Mouse (Mus musculus) lung, postnatal 25 days (tissue): Measurements from ENCODE around the gene Actl6b.
"Not testable (repeated sequence)": the region's sequence is repeated elsewhere in the genome, so short reads cannot be mapped to it uniquely, and the experiment has no call there.

Experiments
- DNase-seq: peaks from one replicate; pipeline ENCODE4 v3.0.0; 2022; ENCODE audit warnings: low spot score

The Actl6b gene

DNA sequence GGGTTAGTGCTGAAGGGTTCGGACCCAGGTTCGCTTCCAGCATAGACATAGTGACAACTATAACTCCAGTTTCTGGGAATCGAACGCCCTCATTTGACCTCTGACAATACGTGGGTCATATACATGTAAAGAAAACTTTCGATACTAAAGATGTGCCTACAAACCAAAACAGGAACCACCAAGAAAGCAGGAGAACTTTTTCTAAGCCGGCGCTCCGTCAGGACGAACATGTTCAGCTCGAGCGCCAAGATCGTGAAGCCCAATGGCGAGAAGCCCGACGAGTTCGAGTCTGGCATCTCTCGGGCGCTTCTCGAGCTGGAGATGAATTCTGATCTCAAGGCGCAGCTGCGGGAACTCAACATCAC lies 48.0 kb downstream of the Actl6b start:
- no peak for DNase-seq

- no peak for DNase-seq
These were observed 54.7 kb downstream of the Actl6b start for GRCm38 (mm10) chr5:137607860-137608653.

DNA sequence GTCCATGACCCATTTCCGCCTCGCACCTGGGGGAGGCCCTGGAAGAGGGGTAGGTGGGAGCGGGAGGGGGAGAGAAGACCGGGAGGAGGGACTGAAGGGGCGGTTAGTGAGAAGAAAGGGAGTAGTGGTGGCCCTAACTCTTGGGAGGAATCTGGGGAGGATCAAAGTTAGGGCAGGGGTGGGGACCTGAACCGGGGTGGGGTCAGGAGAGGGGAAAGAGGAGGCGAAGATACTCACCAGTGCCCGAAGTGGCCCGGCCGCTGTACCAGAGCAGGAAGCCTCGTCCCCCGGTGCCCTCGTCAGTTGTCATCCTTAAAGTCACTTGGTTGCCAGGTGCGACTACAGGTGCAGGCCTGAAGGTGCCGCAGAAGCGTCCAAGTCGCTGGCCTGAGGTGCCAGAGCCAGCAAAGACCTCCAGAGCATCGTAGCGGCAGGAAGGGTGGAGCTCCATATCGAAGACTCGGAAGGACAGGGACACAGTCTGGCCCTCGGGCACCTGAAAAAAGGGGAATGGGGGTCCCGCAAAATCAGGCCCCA lies 55.4 kb downstream of the Actl6b start:
- DNase-seq: no peak

DNA sequence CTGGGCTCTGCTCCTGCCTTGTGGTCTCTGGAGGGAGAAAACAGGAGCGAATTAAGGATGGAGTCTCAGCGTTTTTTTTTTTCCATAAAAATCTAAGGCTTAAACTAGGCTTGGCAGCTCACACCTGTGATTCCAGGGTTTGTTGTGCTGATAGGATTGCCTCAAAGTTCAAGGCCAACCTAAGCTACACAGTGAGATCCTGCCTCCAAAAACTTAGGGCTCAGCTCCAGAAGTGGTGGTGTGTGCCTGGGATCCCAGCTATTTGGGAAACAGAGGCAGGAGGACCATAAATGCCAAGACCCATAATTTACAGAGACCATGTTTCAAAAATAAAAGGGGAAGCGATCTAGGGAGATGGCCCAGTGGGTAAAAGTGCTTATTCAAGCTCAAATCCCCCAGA lies 56.0 kb downstream of the Actl6b start:
- DNase-seq: no peak

DNA sequence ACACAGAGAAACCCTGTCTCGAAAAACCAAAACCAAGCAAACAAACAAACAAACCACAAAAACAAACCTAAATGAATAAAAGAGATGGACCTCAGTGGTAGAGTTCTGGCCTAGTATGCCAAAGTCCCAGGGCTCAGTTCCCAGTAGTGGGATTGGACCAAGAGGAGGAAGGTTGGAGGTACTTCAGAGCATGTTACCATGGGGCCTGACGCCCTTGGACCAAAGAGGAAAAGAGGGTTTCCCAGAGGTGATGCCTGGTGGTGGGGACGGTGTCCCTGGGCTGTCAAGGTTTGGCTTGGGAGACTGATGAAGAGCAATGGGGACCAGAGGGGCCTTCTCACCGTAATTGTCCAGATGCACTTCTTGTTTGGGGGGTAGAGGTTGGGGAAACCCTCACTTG lies 56.7 kb downstream of the Actl6b start:
- DNase-seq: no peak

DNA sequence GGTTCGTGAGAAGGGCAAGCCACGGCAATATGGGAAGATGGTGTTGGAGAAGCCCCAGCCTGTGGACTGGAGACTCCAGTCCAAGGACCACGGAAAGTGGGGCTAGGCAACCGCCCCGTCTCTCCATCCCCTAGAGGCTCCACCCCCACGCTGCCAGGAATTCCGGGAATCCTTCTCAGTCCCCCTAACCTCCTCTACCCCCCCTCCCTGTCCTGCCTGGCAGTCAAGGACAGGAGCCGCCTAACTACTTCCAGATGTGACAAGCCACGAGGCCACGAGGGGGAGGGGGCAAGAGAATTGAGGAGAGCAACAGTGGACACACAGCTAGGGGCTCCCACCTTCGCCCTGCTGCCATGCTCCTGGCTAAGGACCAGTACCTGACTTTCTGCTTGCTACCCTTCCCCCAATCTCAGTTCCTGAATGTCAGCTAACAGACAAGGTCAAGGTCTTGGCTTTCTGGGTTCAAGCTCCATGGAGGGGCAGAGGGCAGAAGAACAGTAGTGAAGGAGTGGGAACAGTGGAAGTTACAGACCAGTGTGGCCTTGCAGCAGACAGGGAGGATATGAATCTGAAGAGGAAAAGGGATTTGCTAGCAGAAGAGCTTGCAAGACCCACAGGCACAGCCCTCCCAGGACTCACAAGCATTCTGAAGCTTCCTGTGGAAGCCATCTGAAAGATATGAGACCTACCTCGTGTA lies 57.4 kb downstream of the Actl6b start:
- peak; percentile 78 for DNase-seq

DNA sequence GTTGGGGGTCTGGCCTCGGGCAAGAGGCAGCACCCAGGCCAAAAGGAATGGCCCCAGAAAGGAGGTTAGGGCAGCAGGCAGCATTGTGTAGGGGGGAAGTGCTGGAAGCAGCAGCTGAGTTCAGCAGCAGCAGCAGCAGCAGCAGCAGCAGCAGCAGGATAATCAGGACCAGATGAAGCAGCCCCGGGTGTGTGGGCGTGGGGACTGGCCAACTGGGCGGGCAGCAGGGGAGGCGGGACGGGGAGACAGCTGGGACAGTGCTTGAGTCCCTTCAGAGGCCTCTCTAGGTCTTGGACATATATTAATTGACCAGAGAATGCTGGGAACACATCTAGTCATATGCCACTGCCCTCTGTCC lies 57.9 kb downstream of the Actl6b start:
- DNase-seq: peak; percentile 53

DNA sequence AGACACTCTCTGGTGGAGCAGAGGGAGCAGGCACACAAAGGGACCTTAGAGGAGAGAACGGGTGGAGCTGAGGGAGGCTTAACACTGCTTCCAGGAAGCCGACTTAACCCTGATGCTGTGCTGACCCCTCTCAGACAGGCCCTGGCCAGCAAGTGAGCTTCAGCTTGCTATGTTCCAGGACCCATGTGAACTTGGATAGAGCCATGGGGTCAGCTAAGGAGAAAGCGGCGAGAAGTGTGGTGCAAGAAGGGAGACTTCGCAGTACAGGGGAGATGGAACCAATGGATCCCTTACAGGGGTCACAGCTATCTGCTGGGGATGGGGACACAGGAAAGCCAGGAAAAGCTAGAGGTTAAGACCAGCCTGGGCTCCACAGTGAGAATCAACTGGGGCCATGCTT lies 59.8 kb downstream of the Actl6b start:
- peak; percentile 33 for DNase-seq

GRCm38 (mm10) chr5:137613550-137613949 lies 60.2 kb downstream of the Actl6b start, which contains the start of gene Pcolce:
Gene Pcolce, minus strand, starts transcription at chr5:137613784.
- peak; percentile 52 for DNase-seq

DNA sequence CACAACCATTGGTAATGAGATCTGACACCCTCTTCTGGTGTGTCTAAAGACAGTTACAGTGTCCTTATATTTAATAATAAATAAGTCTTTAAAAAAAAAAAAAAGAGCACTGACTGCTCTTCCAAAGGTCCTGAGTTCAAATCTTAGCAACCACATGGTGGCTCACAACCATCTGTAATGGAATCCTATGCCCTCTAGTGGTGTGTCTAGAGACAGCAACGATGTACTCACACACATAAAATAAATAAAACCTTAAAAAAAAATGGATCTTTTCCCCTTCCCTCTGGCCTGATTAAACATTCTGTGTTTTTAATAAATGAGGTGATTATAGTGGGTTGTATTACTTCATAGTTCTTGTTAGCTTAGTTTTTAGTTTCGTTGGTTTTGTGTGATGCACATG lies 61.6 kb downstream of the Actl6b start:
- not testable (repeated sequence) for DNase-seq

DNA sequence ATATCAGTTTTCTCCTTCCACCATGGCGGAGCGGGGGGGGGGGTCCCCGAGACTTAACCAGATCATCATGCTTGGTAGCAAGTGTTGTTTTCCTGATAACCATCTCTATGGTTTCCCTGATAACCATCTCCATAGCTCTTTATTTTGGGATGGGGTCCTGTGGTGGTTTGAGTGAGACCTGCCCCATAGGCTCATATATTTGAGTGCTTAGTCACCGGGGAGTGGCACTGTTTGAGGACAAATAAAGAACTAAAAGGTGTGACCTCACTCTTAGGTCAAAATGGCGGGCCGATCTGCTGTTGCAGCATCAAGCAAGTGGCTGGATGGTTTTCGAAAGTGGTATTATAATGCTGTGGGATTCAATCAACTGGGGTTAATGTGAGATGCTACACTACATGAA lies 62.0 kb downstream of the Actl6b start:
- no peak for DNase-seq
